Mouse (Mus musculus): ENCODE results near the gene Rab22a.

DNA sequence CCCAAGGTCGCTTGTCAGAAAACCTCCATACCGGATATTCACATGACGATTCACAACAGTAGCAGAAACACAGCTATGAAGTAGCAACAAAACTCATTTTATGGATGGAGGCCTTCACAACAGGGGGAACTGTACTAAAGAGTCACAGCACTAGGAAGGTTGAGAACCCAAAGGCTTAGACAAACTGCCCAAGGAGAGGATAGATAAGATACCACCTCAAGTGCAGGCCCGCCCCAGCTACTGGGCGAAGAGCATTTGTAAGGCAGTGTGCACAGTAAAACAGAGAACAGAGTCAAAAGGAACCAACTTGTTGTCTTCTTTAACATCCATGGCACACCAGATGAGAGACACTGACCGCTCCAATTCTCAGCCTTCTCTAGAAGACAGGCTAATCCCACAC, 1.8 kb upstream of the Rab22a start:
- no peak for TF ChIP-seq HCFC1 (IDR thresholded peaks at IDR 0.05; ENCODE audit: borderline replicate concordance, insufficient read depth, low read length)
- TF ChIP-seq ZC3H11A (IDR thresholded peaks at IDR 0.05; ENCODE audit: borderline replicate concordance, low read depth, low read length): no peak

Measured in ES-E14 (cell line).